Mouse (Mus musculus): ENCODE data around the gene Washc3. TPM values are rescaled to one million over a fixed set of nuclear protein-coding genes. Genes with fewer than 3 reads are reported as not detected.
A peak's percentile ranks its signal among the peaks of the same experiment; 100 is the strongest.

Washc3 gene
- polyA plus RNA-seq, 1 experiment from 2014 or later, result 75.2 TPM

DNA sequence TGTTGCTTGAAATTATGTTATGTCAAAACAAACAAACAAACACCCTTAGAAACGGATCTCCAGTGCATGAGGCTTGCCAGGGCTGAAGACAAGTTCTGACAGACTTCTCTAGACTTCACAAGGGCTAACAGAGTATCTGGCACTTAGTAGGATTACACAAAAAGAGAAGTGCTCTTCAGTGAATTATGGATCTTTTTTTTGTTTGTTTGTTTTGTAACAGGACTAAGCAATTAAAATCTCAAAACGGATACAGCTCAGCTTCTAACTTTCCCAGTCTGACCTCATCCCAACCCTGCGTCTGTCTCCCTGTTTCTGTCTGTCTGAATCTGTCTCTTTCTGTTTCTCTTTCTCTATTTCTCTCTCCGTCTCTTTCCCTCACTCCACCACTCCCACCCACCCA, 352 bp upstream of the Washc3 start:
- TF ChIP-seq EP300 (IDR thresholded peaks at IDR 0.05) (no peak), CTCF (IDR thresholded peaks at IDR 0.05) (no peak)
- Histone ChIP-seq H3K27me3 (replicated peaks; ENCODE audit: insufficient read depth, low read length) (no peaks in the 10 kb centered on the region), H3K9me3 (ENCODE audit: low read length) (no peaks in the 10 kb centered on the region), H3K9ac (replicated peaks; ENCODE audit: low read depth) (no peak overlapping the region), H3K36me3 (ENCODE audit: insufficient read depth, low read length) (no peaks in the 10 kb centered on the region), H3K27ac (ENCODE audit: low read length) (no peak overlapping the region), H3K4me1 (ENCODE audit: insufficient read depth, low read depth, low read length) (peaks cover 8% of the 10 kb centered on the region; the same call in 1 of the 2 replicates), H3K4me3 (ENCODE audit: low read depth, low read length) (peak overlapping the region; percentile 69), H3K4me2 (replicated peaks; ENCODE audit: low read depth, low read length) (peak overlapping the region; percentile 78)
- WGBS, result 2% methylated on average over 4 of the region's 4 CpGs
- peak; percentile 57 for ATAC-seq
- DNase-seq (ENCODE audit: low spot score), result peak; percentile 33

DNA sequence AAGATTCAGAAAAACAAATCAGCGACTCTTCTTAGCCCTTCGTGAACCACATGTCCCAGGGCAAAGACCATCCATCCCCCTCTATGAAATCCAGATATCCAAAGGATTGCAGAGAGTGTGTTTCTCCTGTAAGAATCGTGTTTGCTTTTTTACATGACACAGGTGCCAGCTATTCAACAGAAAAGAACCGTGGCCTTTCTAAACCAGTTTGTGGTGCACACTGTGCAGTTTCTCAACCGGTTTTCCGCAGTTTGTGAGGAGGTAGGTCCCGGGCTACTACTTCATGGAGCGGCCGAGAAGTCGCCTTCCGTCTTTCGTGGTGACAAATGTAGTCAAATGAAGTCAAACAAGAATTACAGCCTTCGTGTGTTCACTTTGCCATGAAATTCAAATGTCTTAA, 757 bp downstream of the Washc3 start:
- H3K4me3 ChIP-seq (ENCODE audit: low read depth, low read length), result peak overlapping the region; percentile 69
- no peak overlapping the region for H3K27ac ChIP-seq (ENCODE audit: low read length)
- 67% methylated on average over 13 of the region's 13 CpGs for WGBS
- H3K4me2 ChIP-seq (replicated peaks; ENCODE audit: low read depth, low read length), result peak overlapping the region; percentile 78
- H3K36me3 ChIP-seq (ENCODE audit: insufficient read depth, low read length), result no peaks in the 10 kb centered on the region
- peaks cover 8% of the 10 kb centered on the region; the same call in 1 of the 2 replicates for H3K4me1 ChIP-seq (ENCODE audit: insufficient read depth, low read depth, low read length)
- H3K9ac ChIP-seq (replicated peaks; ENCODE audit: low read depth), result peak overlapping the region; percentile 80; the same call in 1 of the 2 replicates
- H3K9me3 ChIP-seq (ENCODE audit: low read length), result no peaks in the 10 kb centered on the region
- DNase-seq (ENCODE audit: low spot score), result no peak
- ATAC-seq, result no peak
- no peak for TF ChIP-seq EP300 (IDR thresholded peaks at IDR 0.05)
- TF ChIP-seq CTCF (IDR thresholded peaks at IDR 0.05), result no peak
- H3K27me3 ChIP-seq (replicated peaks; ENCODE audit: insufficient read depth, low read length), result no peaks in the 10 kb centered on the region

DNA sequence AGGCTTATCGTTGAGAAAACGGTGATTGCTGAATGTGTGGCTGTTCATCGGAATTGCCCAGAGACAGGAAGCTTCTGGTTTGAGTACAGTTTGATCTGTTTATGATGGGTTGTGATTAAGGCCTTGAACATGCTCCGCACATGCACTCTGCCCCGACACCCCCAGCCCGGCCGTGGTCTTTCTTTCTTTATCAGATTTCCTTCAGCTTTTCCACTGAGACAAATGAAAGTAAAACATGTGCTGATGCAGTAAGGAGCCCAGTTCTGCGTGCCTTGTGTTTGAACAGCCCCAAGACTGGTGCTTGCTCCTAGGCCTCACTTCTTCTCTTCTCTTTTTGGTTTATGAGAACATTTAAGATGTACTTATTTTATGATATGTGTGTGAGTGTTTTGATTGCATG, 1.7 kb downstream of the Washc3 start:
- WGBS, result 60% methylated on average over 8 of the region's 8 CpGs

DNA sequence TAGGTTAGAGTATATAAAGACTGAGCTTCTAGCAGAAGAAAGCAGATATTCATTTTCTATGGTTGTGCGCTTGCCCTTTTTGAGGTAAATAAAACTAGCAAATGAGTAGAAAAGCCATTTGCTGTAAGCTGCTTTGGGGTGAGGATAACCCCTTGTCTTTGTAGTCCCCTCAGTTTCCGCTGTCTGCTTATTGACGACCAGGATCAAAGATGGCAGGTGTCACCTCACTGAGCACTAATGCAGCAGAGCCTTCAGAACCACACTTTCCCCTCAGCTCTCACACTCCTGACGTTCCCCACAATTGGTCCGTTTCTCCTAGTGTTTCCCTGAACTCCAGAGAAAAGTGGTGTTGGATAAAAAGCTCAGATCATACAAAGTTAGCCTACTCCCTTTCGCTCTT, 2.3 kb downstream of the Washc3 start:
- ATAC-seq (no peak), DNase-seq (ENCODE audit: low spot score) (no peak)
- no peaks in the 10 kb centered on the region for H3K9me3 ChIP-seq (ENCODE audit: low read length)
- no peak overlapping the region for H3K27ac ChIP-seq (ENCODE audit: low read length)
- H3K27me3 ChIP-seq (replicated peaks; ENCODE audit: insufficient read depth, low read length), result no peaks in the 10 kb centered on the region
- H3K36me3 ChIP-seq (ENCODE audit: insufficient read depth, low read length), result no peaks in the 10 kb centered on the region
- H3K4me1 ChIP-seq (ENCODE audit: insufficient read depth, low read depth, low read length), result peaks cover 8% of the 10 kb centered on the region; the same call in 1 of the 2 replicates
- WGBS, result 96% methylated on average over 6 of the region's 6 CpGs
- H3K4me2 ChIP-seq (replicated peaks; ENCODE audit: low read depth, low read length), result no peak overlapping the region
- TF ChIP-seq CTCF (IDR thresholded peaks at IDR 0.05), result no peak
- no peak overlapping the region for H3K9ac ChIP-seq (replicated peaks; ENCODE audit: low read depth)
- H3K4me3 ChIP-seq (ENCODE audit: low read depth, low read length), result no peak overlapping the region

More for the DNA sequence above, 1.7 kb downstream of the Washc3 start:
- H3K4me3 ChIP-seq (ENCODE audit: low read depth, low read length), result no peak overlapping the region
- H3K27me3 ChIP-seq (replicated peaks; ENCODE audit: insufficient read depth, low read length), result no peaks in the 10 kb centered on the region
- no peak for TF ChIP-seq CTCF (IDR thresholded peaks at IDR 0.05)
- TF ChIP-seq EP300 (IDR thresholded peaks at IDR 0.05), result no peak
- H3K9ac ChIP-seq (replicated peaks; ENCODE audit: low read depth), result no peak overlapping the region
- H3K4me1 ChIP-seq (ENCODE audit: insufficient read depth, low read depth, low read length), result peaks cover 8% of the 10 kb centered on the region; the same call in 1 of the 2 replicates
- DNase-seq (ENCODE audit: low spot score) (no peak), ATAC-seq (no peak)
- H3K36me3 ChIP-seq (ENCODE audit: insufficient read depth, low read length), result no peaks in the 10 kb centered on the region
- H3K4me2 ChIP-seq (replicated peaks; ENCODE audit: low read depth, low read length), result no peak overlapping the region
- H3K27ac ChIP-seq (ENCODE audit: low read length), result no peak overlapping the region
- H3K9me3 ChIP-seq (ENCODE audit: low read length), result no peaks in the 10 kb centered on the region

DNA sequence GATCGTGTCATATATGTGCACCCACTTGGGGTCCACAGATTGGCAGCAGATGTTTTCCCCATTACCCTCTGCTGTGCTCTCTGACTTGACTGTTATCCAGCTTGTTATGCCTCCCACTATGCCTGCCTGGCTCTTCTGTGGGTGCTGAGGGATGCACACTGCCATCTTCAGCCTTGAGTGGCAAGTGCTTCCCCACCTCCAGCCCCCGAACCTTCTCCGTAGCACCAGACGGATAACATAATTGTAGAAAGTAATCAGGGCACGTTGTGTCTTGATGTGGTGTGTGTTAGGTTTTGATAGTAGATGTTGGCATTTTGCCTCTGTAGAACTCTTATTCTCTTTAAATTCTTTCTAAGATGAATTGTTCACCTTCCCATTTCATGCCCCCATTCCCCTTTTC, 11.8 kb downstream of the Washc3 start:
- ATAC-seq, result no peak

DNA sequence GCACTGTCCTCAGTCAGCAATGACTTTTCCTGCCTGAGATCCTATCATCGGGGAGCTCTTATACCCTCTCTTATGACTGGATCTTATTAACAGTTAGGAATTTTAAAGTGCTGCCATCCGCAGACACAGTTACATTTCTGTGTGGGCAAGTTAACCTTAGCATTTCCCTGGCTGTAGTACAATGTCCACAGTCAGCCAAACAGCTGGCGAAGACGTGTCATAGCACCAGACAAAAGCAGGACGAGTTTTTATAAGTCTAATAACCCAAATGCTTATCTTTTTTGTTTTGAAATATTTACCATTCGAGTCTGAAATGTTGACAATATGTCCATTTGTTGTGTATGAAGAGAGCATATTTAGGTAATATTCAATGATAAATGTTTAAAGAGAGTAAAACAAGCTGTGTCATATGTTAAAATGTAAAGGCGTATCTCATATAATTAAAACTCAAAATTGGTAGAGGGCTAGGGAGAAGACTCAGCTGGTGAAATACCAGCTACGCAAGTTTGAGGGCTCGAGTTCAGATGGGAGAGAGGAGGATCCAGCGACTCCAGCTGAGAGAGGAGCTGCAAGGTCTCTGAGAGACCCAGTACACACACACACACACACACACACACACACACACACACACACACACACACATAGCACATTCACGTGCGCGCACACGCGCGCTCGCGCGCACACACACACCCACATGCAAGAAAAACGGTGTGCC, 14.1 kb downstream of the Washc3 start:
- ATAC-seq (no peak), DNase-seq (ENCODE audit: low spot score) (no peak)
- Histone ChIP-seq H3K9me3 (ENCODE audit: low read length) (no peaks in the 10 kb centered on the region), H3K27ac (ENCODE audit: low read length) (no peak overlapping the region), H3K4me1 (ENCODE audit: insufficient read depth, low read depth, low read length) (no peaks in the 10 kb centered on the region), H3K4me3 (ENCODE audit: low read depth, low read length) (no peak overlapping the region), H3K9ac (replicated peaks; ENCODE audit: low read depth) (no peak overlapping the region), H3K4me2 (replicated peaks; ENCODE audit: low read depth, low read length) (no peak overlapping the region), H3K27me3 (replicated peaks; ENCODE audit: insufficient read depth, low read length) (no peaks in the 10 kb centered on the region), H3K36me3 (ENCODE audit: insufficient read depth, low read length) (no peaks in the 10 kb centered on the region)
- WGBS, result 85% methylated on average over 20 of the region's 20 CpGs
- TF ChIP-seq CTCF (IDR thresholded peaks at IDR 0.05), result no peak
- no peak for TF ChIP-seq EP300 (IDR thresholded peaks at IDR 0.05)

More for the DNA sequence above, 11.8 kb downstream of the Washc3 start:
- no peak overlapping the region for H3K9ac ChIP-seq (replicated peaks; ENCODE audit: low read depth)
- no peak overlapping the region for H3K4me3 ChIP-seq (ENCODE audit: low read depth, low read length)
- no peak for TF ChIP-seq EP300 (IDR thresholded peaks at IDR 0.05)
- TF ChIP-seq CTCF (IDR thresholded peaks at IDR 0.05), result no peak
- no peaks in the 10 kb centered on the region for H3K36me3 ChIP-seq (ENCODE audit: insufficient read depth, low read length)
- no peak for DNase-seq (ENCODE audit: low spot score)
- H3K4me2 ChIP-seq (replicated peaks; ENCODE audit: low read depth, low read length), result no peak overlapping the region
- 88% methylated on average over 5 of the region's 5 CpGs for WGBS
- H3K4me1 ChIP-seq (ENCODE audit: insufficient read depth, low read depth, low read length), result no peaks in the 10 kb centered on the region
- H3K27ac ChIP-seq (ENCODE audit: low read length), result no peak overlapping the region
- H3K27me3 ChIP-seq (replicated peaks; ENCODE audit: insufficient read depth, low read length), result no peaks in the 10 kb centered on the region
- H3K9me3 ChIP-seq (ENCODE audit: low read length), result no peaks in the 10 kb centered on the region
